Mouse (Mus musculus): ENCODE measurements around the gene Nkx2-3. TPM values are rescaled to one million over a fixed set of nuclear protein-coding genes. Genes with fewer than 3 reads are reported as not detected.

Nkx2-3 gene
- total RNA-seq (2021): not detected

GRCm38 (mm10) chr19:43612051-43612450, at the start of gene Nkx2-3:
Gene Nkx2-3, plus strand, starts transcription at chr19:43612325.
- intact Hi-C loops (cut with DNase I): loop anchor here (10.0 kb wide), 1 partner anchor 227 kb away; the partner anchor contains the start of gene Hpse2
- no peak for DNase-seq

- intact Hi-C loops (cut with DNase I): no loop called here
- DNase-seq: peak in 1 of 2 experiments; percentile 20
Observed at GRCm38 (mm10) chr19:43563166-43563565, 49.0 kb upstream of the Nkx2-3 start.

DNA sequence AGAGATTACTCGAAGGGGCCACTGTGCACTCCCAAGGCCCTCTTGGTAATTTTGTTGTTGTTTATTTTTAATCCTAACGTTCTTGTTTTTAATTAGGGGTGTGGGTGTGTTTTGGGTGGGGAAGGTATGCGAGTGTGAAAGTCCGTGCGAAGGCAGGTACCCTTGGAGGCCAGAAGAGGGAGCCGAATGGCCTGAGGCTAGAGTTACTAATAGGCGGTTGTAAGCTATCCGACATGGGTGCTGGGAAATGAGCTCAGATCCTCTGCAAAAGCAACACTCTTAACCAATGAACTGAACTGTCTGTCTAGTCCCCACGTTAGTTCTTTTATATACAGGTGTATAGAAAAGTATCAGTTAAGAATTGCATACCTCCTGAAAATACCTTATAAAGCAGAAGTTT, 43.8 kb upstream of the Nkx2-3 start:
- intact Hi-C loops (cut with DNase I): no loop called here
- DNase-seq: no peak

GRCm38 (mm10) chr19:43569133-43569532, 43.0 kb upstream of the Nkx2-3 start:
- intact Hi-C loops (cut with DNase I): no loop called here
- no peak for DNase-seq

DNA sequence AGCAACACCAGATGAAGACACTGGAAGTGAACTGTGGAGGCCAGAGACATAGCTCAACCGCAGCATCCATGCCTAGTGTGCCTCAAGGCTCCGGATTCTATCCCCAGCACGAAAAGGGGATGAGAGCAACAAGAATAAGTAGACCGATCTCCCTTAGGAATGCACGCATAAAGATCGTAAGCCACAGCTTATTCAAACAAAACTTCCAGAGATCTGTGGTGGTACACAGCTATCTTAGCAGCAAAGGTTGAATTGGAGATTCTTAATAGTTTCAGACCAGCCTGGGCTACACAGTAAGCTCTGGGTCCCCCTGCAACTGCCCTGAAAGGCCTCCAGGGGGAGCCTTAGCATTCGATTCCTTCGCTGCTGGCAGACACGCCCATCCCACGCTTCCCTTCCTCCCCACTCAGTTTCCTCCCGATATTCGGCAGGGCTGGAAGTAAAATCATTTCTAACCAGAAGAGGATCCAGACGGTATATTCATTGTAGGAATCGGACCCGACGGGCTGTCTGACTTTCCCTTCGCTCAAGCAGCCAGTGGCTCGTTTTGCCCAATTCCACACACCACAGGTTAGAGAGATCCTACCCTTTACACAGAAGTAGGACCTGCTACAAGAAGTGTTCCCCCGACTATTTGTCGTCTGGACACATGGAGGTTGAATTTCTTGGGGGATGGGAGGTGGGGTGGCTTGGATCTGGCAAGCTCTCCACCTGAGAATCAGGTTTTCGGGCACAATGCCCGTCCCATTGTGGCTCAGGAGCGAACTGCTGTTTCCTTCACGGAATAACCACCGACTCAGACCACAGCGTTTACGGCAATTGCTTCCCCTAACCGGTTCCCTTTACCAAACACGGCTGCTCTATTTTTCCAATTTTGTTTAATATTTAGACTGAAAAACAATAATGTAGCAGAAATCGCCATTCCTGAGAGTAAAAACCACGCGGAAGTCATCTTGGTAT, 41.0 kb upstream of the Nkx2-3 start:
- peak; percentile 75 to 79 for DNase-seq
- intact Hi-C loops (cut with DNase I): loop anchor here (2.0 to 5.0 kb wide), 2 partner anchors 84 to 96 kb away; no protein-coding TSS in a partner anchor

DNA sequence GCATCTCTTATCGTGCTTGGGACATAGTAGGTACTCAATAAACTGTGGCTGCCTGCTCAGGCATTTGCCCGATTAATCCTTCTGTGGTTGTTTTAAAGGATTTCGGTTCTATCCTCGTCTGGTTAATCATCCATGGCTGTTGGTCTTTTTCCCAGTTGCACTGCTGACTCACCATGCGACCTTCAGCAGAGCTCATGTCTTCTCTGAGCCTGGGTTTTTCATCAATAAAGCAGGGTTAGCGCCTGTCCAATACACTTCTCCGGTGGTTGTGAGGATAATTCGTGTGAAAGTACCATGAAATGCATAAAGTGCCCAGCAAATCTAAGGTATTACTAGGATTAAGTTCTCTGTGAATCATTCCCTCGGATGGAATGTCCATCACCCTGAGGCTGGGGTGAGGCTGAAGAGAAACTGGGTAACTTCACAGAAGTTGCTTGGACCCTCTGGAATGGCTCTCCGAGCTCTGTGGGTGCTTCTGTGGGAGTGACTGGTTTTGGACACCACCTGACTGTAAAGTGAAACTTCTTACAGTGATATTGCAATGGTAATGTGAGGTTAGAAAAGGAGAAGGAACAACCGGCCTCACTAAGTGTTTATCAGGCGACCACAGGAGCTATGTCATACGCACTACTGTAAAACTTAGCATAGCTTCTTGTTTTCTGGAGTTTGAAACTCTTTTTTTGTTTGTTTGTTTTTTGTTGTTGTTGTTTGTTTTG, 32.9 kb upstream of the Nkx2-3 start:
- intact Hi-C loops (cut with DNase I): no loop called here
- DNase-seq: no peak

DNA sequence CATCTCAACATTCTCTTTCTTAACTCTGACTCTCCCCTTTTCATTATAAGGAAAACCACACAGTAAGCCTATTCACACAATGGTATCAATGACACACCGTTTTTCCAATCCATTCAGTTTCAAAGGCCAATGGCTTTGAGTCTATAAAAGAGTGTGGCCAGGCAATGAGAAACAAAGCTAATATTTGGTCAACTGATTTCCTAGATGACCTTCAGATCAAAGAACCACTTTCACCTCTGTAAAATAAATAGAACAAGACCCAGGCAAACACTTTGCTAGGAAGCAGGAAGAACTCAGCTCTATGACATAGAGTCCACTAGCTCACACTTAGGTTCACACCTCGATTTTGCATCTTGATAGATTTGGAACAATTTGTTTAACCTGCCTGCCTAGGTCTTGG, 30.9 kb upstream of the Nkx2-3 start:
- DNase-seq: no peak
- intact Hi-C loops (cut with DNase I): no loop called here

DNA sequence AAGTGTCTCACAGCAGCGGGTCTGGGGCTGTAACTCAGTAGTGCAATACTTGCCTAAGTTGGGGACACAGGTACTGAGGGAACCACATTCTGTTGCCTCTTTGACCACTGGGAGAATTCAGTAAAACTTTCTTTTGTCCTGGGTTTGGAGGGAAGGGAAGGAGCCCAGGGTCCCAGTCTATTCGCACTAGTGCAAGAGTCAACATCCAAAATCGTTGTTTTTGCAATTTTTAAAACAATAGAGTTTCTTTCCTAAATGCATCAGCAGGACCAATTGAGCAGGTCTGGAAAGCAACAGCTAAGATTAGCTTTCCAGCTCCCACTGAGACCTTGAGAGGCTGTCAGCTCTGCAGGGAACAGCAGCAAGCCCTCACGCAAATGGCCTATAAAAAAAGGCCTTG, 28.9 kb upstream of the Nkx2-3 start:
- intact Hi-C loops (cut with DNase I): no loop called here
- DNase-seq: no peak

DNA sequence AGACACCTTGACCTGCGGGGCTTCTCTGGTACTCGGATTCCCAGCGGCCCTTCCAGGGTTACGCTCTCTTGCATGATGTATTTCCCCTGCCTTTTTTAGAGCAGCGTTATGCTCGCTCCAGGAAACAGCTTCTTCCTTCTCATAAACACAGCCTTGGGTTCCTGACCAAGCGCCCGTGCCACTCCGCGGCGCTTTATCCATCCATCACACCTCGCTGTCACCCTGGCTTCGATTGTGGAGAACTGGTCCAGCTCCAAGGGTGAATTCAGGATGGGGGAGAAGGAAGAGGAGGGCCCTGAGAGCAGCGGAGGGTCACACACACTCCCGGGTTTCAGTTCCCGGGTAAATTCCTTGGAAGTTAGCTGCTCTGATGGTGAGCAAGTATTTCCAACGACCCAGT, 28.5 kb upstream of the Nkx2-3 start:
- intact Hi-C loops (cut with DNase I): no loop called here

GRCm38 (mm10) chr19:43584788-43585187, 27.3 kb upstream of the Nkx2-3 start:
- DNase-seq: peak in 1 of 2 experiments; percentile 48
- intact Hi-C loops (cut with DNase I): no loop called here

More for the DNA sequence above, 28.5 kb upstream of the Nkx2-3 start:
- no peak for DNase-seq

- DNase-seq: no peak
- intact Hi-C loops (cut with DNase I): no loop called here
Observed at GRCm38 (mm10) chr19:43592026-43592425, 20.1 kb upstream of the Nkx2-3 start.

- intact Hi-C loops (cut with DNase I): no loop called here
Observed at GRCm38 (mm10) chr19:43596981-43597380, 15.1 kb upstream of the Nkx2-3 start.

DNA sequence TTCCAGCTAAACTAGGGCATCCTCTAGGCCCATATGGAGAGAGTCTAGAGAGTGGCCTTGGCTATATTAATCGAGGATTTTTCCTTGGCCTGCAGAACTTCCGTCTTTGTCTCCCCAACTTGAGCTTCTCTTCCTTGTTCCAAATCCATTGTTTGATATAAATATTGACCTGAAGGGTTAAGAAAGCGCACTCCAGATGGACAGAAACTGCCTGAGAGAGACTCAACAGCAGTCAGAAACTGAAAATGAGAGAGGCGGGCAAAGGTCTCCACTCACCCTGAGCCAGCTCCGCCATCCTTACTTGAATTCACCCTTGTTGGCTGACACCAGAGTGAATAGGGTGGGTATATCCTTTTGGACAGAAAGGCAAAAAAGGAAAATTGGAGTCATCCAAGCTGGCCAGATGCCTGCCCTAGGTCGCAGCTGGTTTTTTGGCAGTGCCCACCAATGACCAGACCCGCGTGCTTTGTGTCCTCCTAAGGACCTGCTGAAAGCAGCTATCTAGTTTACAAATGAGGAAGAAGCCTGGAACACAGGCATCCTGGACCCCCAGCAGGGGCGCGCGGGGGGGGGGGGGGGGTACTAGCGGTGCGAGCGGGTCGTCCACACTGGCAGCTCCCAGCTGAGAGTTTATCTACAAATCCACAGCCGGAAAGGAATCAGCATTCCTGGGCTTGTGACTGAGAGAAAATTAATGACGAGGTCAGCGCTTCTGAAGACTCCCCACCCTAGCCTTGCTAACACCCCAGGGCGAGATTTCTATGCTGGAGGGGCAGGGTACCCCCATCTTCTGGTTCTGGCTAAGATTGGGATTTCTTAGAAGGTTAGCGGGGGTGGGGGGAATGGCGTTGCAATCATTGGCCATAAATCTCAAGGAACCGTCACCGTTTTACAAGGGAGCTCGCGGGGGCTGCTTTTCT, 13.1 kb upstream of the Nkx2-3 start:
- intact Hi-C loops (cut with DNase I): no loop called here
- no peak for DNase-seq

More at GRCm38 (mm10) chr19:43596981-43597380, 15.1 kb upstream of the Nkx2-3 start:
- no peak for DNase-seq

DNA sequence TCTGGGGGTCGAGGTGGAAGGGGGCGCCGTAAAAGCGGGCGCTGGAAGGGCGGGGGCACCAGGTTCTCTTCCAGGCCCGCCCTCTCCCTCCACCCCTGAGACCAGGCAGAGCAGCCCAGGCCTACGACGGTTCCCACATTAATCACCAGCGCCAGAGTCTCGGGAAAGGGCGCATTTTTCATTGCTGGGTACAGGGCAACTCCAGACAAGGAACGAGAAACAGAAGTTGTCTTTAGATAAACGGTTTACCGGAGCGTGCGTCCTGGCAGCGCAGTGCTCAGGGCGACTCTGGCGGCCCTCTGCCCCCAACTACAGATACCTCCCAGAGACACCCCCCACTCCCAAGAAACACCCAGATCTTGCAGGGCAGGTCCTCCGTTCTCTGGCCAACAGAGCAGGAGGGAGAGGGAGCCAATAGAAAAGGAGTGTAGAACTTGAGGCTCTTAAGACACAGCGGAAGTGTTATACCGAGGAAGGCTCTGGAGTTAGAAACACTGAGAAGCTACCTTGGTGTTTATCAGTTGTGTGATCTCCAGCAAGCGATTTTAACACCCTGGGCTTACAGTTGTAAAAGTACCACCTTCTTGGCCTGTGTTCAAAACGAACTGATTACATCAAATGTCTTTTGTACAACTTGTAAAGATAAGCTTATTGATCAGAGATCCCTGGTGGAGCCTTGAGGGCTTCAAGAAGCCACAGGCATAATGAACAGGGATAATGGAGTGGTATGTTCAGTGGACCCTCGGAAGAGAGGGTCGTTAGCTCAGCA, 12.2 kb upstream of the Nkx2-3 start:
- intact Hi-C loops (cut with DNase I): loop anchor here (10.0 kb wide), 1 partner anchor 1635 kb away; the partner anchor contains the start of gene Lbx1

DNA sequence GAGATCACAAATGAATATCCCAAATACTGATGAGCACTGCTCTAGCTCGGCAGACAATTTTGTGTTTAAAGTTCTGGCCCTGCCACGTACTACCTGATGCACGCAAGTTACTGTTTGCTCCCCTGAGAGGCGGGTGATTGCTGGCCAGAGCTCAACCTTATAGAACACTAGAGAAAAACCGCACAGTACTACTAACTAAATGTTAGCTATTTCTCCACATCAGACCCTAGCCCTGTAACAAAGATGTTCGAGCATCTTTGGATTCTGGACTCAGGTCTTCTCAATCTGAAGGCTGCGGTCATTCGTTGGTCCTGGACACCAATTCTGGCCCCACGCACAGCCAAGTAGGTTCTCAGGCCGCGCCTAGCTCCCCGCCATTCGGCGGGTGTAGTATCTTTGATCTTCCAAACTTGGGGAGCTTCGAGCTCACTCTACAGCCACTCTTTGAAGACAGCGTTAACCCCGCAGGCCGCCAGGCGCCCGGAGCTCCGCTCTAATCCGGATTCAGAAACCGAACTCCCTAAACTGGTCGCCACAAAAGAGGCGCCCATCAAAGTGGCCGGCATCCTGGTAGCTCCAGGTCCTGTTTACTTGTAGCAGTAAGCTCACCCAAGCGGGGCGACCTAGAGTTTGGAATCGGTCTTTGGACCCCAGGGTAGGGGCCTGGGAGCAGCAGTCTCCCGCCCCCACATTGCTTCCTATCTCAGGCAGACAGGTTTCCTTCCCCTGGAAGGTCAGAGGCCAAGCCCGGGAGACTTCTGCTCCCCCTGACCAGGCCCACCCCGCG, 11.4 kb upstream of the Nkx2-3 start:
- DNase-seq: no peak
- intact Hi-C loops (cut with DNase I): loop anchor here (1.0 to 10.0 kb wide), 2 partner anchors 20 to 1634 kb away; partner anchors contain the start of gene Lbx1

More for the DNA sequence above, 12.2 kb upstream of the Nkx2-3 start:
- DNase-seq: no peak

DNA sequence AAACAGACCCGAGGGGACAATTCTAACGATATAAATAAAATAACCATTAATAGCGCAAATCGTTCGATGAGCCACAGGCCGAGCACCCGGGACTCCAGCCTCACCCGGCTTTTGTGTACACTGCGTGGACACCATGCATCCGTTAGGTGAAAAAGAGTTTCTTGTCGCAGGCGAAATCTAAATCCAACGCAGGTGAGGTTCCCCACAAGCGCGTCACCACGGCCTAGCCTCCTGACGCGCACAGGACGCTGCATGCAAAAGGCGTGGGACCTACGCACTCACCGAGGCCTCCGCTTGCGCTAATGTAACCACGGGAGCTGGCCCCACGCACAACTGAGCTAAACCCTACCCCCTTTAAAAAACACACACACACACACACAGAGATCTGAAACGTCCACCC, 10.7 kb upstream of the Nkx2-3 start:
- intact Hi-C loops (cut with DNase I): loop anchor here (1.0 to 10.0 kb wide), 2 partner anchors 19 to 1633 kb away; partner anchors contain the start of gene Lbx1
- no peak for DNase-seq

DNA sequence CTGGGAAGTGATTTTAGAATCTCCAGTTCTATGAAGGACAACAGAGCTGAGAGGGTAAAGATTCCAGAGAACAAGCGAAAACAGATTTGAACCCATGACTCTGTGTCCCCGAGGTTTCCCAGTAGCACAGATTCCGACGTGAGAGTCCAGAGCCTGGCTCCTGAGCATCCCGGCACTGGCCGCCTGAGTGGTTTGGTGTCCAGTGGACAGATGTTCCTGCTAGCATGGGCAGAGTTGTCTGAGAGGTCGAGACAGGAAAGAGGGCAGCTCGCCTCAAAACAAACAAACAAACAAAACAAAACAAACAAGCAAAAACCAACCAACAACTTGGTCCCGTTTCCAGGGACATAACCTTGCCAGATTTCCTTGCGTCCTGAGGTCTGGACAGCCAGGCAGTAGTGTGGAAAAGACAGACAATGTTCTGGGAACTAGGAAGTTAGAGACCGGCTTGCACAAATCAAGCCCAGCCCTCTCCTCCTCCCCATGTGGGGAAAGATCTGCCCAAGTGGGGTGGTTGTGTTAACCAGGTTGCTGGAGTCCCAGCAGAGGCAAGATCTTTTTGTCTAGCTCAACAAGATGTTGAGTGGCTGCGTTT, 10.0 kb upstream of the Nkx2-3 start:
- no peak for DNase-seq
- intact Hi-C loops (cut with DNase I): loop anchor here (1.0 to 10.0 kb wide), 2 partner anchors 18 to 1633 kb away; partner anchors contain the start of gene Lbx1

GRCm38 (mm10) chr19:43603521-43603920, 8.6 kb upstream of the Nkx2-3 start:
- no peak for DNase-seq
- intact Hi-C loops (cut with DNase I): loop anchor here (10.0 kb wide), 1 partner anchor 1631 kb away; the partner anchor contains the start of gene Lbx1
